Mouse (Mus musculus) frontal cortex, adult (tissue): ENCODE results near the gene Grm1.

Experiments used
- ATAC-seq: cut with Nextera tagmentation; 2 replicates; pipeline ENCODE4 v1.9.2; 2017; ENCODE audit warnings: mild to moderate bottlenecking, moderate library complexity, mixed read lengths; ENCODE audit not compliant: low TSS enrichment

Grm1 gene

DNA sequence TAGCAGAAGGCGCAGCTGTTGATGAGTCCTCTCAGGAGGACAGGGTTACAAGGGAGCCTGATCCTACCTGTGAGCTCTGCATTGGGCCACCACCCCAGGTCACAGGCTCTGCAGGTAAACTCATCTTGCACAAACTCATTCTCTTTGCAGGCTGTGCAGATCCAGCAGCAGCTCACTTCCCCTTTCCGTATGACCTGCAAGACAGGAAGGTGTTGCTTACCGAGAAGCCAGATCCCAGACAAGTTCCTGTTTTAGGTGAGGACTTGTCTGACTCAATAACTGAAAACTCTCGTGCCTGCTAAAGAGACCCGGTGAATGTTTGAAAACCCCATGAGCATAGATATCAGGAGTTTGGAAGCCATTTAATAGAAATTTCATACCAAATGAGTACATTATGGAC is 349.1 kb downstream of the Grm1 start:
- no peak for ATAC-seq

DNA sequence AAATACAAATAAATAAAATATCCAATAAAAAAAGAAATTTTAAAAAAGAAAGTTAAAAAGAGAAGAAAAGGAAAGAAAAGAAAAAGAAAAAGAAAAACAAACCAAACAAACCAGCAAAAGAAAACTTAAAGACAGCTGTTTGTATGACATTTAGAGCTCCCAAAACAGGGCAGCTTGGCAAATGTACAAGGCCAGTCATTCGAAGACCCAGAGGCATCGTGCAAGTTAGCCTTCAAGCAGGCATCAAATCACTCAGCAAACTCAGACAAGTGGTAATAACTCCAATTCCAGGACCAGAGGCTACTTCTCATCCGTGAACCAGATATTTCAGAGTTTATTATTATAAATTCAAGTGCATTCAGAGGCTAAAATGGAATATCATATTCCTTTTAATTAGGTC is 355.7 kb downstream of the Grm1 start:
- ATAC-seq: no peak

DNA sequence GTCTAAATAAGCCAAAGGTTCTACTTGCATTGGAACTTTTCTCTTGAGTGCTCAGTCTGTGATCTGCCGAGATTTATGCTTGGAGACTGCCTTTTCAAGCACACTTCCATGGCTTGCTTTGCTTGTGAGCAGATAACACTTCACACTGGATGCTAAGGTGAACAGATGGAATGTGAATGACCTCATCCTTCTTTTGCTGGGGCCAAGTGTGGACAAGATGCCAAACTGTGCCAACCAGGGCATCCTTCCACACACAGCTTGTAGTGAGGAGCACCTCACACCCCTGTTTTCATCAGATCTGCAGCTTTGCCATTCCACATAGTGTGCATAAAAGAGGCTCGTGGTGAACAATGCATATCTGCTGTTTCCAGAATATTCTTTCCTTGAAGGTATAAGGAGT is 371.3 kb downstream of the Grm1 start:
- peak; percentile 85 for ATAC-seq

DNA sequence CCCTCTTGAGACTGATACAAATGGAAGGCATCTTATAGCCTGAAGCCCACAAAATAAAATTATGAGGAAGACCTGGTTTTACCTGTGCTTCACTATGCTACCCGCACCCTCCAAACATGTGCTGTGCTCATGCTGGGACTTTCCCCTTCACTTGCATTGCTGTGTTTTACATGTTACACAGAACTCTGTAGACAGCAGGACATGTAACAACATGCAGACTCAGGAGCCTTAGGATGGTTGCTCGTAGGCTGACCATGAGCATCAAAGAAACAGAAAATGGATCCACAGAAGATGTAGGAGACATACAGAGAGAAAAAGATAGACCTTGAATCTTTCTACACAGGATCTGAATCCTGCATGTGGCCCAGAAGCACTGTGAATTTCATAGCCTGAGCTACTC is 371.8 kb downstream of the Grm1 start:
- no peak for ATAC-seq

DNA sequence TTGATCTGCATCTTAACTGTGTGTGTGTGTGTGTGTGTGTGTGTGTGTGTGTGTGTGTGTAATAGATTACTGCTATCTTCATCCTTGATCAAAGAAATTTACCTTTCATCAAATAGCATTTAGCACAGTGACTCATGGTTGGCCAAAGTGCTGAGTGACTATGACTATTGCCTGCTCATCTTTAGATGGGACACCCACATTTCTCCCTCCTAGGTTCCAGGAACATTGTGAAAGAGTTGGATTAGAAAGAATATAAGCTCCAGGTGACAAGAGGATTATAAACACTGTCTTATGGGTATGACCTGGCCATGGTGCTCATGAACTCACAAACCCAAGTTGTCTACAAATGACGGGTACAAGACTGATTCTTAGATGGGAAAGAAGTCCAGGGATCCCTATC is 374.1 kb downstream of the Grm1 start:
- ATAC-seq: no peak

DNA sequence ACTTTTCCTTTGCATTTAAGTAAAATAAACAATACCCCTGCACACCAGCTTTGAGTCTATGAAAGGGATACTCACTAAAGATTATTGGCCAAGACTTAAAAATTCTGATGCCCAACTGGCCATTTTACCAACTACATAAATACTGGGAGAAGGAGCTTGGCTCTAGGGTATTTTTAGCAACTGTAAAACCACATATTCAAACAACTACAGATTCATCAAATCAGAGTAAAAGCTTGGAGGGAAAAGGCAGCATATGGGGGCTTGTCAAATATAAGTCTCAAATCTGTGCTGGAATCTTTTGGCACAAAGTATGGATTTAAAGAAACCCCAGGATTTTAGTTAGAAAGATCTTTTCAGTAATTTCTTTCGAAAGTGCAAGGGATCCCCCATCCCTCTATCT is 380.8 kb downstream of the Grm1 start:
- peak; percentile 31 for ATAC-seq

DNA sequence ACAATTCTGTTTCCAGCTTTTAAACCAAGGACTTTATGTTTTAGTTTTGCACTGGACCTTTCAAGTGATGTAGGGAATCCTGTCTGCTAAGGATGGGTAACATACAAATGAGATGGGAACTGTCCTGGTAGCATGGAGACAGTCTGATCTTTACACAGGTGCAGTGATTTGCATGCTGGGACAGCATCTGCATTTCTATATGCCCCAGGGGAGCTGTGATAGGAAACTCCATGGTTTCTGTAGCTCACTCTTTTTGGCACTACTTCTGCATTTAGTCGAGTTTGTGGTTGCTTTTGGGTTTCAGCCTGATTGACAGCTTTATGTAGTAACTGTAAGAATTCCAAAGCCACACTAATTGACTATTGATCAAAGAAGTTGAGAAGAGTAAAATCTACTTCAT is 381.3 kb downstream of the Grm1 start:
- no peak for ATAC-seq

DNA sequence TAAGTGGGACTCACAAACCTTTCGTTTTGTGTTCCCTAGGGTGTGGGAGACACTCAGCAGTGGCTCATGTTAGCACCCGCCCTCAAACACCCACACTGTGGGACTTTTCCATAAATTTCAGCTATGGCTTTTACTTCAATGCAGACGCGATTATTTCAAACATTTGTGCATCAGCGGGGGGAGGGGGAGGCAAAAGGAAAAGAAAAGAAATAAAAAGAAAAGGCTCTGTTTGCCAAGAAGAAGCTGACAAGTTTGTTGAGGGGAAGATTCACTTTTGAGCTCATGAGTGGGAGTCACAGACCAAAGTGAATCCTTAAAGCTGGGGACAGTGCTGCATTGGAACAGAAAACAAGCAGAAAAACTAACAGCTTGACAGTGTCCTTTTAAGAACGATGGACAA is 384.7 kb downstream of the Grm1 start:
- ATAC-seq: peak; percentile 78

DNA sequence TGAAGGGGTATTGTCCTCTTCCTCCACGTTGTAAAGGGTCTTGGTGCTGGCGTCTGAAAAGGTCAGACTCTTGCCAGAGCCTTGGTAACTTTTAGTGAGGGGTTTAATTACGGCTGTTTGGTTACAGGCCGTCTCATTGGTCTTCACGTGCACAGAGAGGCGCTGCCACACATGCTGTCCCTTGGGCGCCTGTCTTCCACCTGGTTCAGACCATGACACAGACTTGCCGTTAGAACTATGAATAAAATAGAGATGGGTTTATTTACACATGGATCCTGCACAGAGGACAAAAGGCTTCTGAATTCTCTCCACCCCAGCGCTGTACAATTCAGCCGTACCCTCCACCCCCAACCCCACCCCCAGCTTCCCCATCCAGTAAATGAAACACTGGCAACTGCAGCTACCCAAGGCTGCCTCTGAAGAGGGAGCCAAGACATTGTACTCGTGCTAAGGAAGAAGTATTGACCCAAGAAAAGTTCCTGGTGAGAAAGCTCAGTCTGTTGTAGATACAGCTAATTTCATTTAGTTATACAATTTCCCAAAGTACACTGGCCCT is 392.4 kb downstream of the Grm1 start:
- no peak for ATAC-seq

DNA sequence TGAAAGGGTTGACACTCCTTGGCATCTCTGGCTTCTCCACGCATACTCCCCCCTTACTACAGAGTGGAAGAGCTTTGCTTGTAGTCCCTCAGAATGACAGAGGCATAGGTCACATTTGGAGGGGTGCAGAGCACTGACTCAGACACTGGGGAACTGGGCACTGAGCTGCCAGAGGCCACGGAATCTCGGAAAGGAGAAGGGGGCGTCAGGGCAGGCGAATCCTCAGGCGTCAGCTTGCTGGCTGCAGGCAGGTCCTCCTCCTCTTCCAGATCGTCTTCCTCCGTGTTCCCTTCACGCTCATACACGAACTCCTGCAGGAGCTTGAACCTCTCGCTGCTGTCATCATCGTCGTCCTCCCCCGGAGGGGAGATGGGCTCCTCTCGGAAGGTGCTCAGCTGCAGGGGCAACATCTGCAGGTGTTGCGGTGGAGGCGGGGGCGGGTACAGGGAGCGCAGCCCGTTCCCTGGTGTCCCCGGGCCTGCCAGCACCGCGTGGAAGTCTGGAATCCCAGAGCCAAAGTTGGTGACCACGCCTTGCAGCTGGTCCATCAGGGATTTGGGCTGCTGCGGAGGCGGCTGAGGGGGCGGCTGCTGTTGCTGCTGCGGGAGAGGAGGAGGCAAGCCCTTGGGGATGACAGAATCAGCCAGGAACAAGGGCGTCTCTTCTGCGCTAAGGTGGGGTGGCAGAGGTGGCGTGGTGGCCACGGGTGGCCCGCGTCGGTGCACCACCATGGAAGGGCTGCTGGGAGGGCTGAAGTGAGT is 393.1 kb downstream of the Grm1 start:
- ATAC-seq: peak; percentile 77

DNA sequence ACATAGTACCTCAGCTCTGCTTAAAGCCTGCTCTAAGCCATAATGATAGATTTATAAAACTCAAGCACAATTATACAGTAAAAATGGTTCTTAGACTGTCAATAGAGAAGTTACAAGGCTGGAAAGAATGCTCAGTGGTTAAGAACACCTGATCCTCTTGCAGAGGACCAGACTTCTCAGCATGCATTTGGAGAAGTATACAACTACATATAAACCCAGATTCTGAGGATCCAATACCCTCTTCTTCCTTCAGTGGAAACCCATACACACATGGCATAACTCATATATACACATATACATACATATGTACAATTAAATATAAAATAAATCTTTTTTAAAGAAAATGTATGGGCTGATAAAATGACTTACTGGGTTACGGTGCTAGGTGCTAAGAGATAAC is 401.1 kb downstream of the Grm1 start, which contains the start of gene Gm10944:
Gene Gm10944 (plus strand): TSS at position 301 of the 400 bp plus-strand sequence.
- no peak for ATAC-seq

DNA sequence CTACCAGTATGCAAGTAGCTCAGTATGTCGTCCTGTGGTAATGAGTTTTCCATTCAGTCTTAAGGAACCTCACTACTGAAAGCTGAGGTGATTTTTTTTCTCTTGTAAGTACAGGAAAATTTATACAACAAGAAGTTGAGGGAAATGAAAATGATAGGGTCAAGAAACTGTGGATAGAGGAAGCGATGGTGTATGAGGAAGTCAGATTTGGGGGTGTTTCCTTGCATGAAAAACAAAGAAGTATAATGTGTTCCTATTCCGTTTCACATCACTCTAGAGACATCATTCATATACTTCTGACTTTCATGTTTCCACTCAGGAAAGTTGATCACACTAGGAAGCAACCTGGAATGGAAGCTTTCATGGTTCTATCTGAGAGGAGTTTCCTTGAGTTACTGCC is 422.2 kb downstream of the Grm1 start:
- no peak for ATAC-seq

DNA sequence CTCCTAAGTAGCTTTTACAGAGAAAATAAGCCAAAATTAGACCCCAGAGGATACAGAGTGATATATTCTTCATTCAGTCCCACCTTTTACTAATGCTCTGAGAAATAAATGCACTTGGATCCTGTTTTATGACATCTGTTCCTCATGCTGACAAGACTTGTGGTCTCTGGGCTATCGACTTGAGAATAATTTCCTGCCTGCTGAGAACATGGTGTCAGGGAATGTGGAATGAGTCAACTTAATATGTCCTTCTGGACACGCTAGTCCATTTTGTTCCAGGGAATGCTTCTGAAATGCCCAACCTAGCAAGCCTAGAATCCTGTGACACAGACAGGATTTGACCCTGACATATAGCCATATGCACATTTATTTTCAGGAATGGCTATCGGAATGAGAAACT is 423.0 kb downstream of the Grm1 start:
- no peak for ATAC-seq

DNA sequence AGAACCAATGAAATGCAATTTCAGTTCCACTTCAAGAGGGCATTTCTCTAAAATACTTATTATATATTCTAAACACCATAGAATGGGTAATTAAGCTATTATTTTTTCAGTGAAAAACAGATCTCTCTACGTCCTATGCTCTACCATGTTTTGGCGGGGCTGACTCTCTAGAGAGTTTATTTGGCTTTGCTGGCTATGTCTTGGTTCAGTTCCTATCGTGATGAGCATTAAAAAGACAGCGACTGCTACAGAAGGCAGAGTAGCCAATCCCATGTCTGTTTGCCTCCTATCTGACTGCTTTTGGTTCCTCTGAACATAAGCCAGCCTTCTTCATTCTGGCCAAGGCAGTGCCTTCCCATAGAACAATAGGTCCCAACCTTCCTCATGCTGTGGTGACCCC is 425.5 kb downstream of the Grm1 start:
- no peak for ATAC-seq

DNA sequence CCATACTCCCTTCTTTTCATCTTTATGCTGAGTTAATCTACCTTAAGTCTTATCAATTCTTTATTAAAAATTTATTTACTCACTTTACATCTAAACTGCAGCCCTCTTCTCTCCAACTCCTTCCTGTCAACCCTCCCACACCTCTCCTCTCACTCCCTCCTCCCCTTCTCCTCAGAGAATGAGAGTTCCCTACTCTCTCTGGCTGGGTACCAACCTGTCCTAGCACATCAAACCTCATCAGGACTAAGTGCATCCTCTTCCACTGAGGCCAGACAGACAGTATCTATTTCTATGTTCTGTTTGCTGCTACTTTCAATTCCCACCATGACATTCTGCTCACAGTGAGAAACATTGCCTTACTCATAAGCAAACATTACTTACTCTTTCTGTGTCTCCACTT is 426.2 kb downstream of the Grm1 start:
- no peak for ATAC-seq
